Mouse (Mus musculus) liver, postnatal 0 days (tissue): Measurements from ENCODE around the gene Esyt2. TPM values are rescaled to one million over a fixed set of nuclear protein-coding genes. Genes with fewer than 3 reads are reported as not detected.
"Not testable (repeated sequence)": the region's sequence is repeated elsewhere in the genome, so short reads cannot be mapped to it uniquely, and the experiment has no call there.

Source experiments
- ATAC-seq: fragments of 200-750 bp; cut with Nextera tagmentation; 2 replicates; pipeline ENCODE4 v1.8.0; 2017; ENCODE audit warnings: mild to moderate bottlenecking, moderate library complexity
- DNase-seq: peaks from one replicate; pipeline ENCODE4 v3.0.0-alpha.2; 2016
- H3K27ac ChIP-seq: fragments of 300-500 bp; sonication (generic); 2 replicates; pipeline ENCODE4 v1.5.1; 2014; ENCODE audit warnings: antibody characterized with exemption, moderate library complexity, mild to moderate bottlenecking, low read depth
- H3K27me3 ChIP-seq: fragments of 300-500 bp; sonication (generic); 2 replicates; pipeline ENCODE4 v1.6.1; 2014; ENCODE audit warnings: low read length, control low read depth, mixed read lengths; ENCODE audit not compliant: insufficient read depth
- H3K36me3 ChIP-seq: fragments of 300-500 bp; sonication (generic); replicated peaks from 2 replicates; pipeline ENCODE4 v1.6.1; 2014; ENCODE audit warnings: mild to moderate bottlenecking, control low read depth, low read length, moderate library complexity, mixed read lengths; ENCODE audit not compliant: insufficient read depth
- H3K4me1 ChIP-seq: fragments of 300-500 bp; sonication (generic); 2 replicates; pipeline ENCODE4 v1.6.1; 2014; ENCODE audit warnings: antibody characterized with exemption, mild to moderate bottlenecking, control low read depth; ENCODE audit not compliant: insufficient read depth
- H3K4me2 ChIP-seq: fragments of 300-500 bp; sonication (generic); 2 replicates; pipeline ENCODE4 v1.6.1; 2014; ENCODE audit warnings: low read depth, mild to moderate bottlenecking, low read length, moderate library complexity, mixed read lengths
- H3K4me3 ChIP-seq: fragments of 300-500 bp; sonication (generic); 2 replicates; pipeline ENCODE4 v1.5.1; 2014; ENCODE audit warnings: low read depth, low read length
- H3K9ac ChIP-seq: fragments of 300-500 bp; sonication (generic); replicated peaks from 2 replicates; pipeline ENCODE4 v1.6.1; 2014; ENCODE audit warnings: mild to moderate bottlenecking, moderate library complexity
- H3K9me3 ChIP-seq: fragments of 300-500 bp; sonication (generic); 2 replicates; pipeline ENCODE4 v1.6.1; 2016; ENCODE audit warnings: mild to moderate bottlenecking, control low read depth, low read length, mixed read lengths
- CTCF ChIP-seq: sonication (generic); IDR thresholded peaks from 2 replicates; pipeline ENCODE4 v1.5.1; 2016; ENCODE audit warnings: antibody characterized with exemption, low read depth
- EP300 ChIP-seq: IDR thresholded peaks from 2 replicates; pipeline ENCODE4 v1.6.1; 2016; ENCODE audit warnings: antibody characterized with exemption, low read depth, mild to moderate bottlenecking
- WGBS: fragments of 180-500 bp; shearing (Covaris S2); extraction: QIAGEN DNeasy Blood & Tissue Kit; methylation state at CpG from one replicate; pipeline ENCODE4 v1.1.7; 2014; ENCODE audit not compliant: insufficient replicate concordance; 5-methylcytosine and 5-hydroxymethylcytosine counted together
- polyA plus RNA-seq: library from polyadenylated mRNA; unstranded; fragments of >200 nt; fragmentation: Nextera tagmentation; extraction: Ambion mirVana; gene quantifications from 2 replicates; pipeline ENCODE4 v1.2.1, GENCODE M21; 2015

The Esyt2 gene
- polyA plus RNA-seq, 1 experiment from 2014 or later = 5.7 TPM

DNA sequence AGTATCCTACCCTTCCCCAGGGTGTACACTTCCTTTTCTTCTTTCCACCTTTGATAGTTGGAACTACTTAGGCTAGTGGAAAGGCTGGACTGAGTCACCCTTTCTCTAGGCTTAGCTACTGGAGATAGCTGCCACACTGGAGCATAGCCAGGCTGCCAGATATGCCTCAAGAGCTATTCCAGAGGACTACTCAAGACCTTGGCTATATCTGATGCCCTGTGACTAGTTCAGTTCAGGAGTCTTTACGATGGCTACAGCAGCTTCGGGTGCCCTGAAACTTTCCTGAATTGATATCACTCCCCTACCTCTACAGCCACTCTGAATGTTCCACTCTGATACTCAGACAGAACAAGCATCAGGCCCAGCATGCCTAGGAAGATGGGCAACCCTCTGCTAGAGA lies 16.2 kb upstream of the Esyt2 start:
- ATAC-seq = no peak

DNA sequence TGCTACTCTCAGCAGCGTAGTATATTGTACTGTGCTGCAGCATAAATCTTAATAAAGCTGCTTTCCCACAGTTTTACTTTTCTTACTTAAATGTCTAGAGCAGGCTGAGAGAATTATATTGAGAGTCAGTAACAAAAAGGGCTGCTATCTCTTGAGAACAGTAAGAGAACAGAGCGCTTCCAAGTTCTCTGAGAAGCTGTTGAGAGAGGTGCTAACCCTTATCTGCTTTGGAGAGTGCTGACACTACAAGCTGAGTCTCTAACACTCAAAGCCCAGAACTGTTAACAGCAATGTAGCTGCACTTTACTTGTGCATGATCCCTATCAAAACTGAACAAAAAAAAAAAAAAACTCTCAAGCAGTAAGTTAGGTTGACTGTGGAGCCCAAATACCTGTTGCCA lies 15.7 kb upstream of the Esyt2 start:
- Histone ChIP-seq H3K27me3 (no peaks in the 10 kb centered on the region), H3K4me2 (no peak overlapping the region), H3K9ac (no peak overlapping the region), H3K4me1 (peaks cover 14% of the 10 kb centered on the region), H3K9me3 (no peaks in the 10 kb centered on the region), H3K4me3 (no peak overlapping the region), H3K27ac (0 out of 2 replicates have a peak overlapping the region, but pooled peaks have one; percentile 2), H3K36me3 (no peaks in the 10 kb centered on the region)
- ATAC-seq (no peak), DNase-seq (no peak)
- WGBS = 69% methylated on average over 2 of the region's 2 CpGs
- TF ChIP-seq CTCF (no peak), EP300 (no peak)

More for the DNA sequence above, 16.2 kb upstream of the Esyt2 start:
- WGBS = 61% methylated on average over 2 of the region's 2 CpGs
- Histone ChIP-seq H3K4me1 (peaks cover 14% of the 10 kb centered on the region), H3K27me3 (no peaks in the 10 kb centered on the region), H3K36me3 (no peaks in the 10 kb centered on the region), H3K4me3 (no peak overlapping the region), H3K9ac (no peak overlapping the region), H3K27ac (0 out of 2 replicates have a peak overlapping the region, but pooled peaks have one; percentile 2), H3K4me2 (no peak overlapping the region), H3K9me3 (no peaks in the 10 kb centered on the region)
- no peak for DNase-seq
- TF ChIP-seq CTCF (no peak), EP300 (no peak)

DNA sequence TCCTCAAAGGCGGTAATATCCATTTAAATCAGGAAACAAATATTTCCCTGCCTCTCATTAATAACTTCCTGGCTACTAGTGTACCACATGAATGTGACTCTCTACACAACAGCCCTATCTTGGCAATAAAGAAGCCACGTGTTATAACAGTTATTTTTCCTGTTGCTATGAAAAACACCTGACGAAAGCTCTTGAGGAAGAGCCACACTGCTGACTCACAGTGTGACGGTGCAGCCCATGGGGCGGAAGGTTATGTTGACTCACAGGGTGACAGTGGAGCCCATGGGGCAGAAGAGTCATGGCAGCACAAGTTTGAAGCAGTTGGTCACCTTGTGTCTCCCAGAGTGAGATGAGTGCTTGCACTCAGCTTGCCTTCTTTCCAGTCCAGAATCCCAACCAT lies 11.5 kb upstream of the Esyt2 start:
- H3K36me3 ChIP-seq = no peaks in the 10 kb centered on the region
- H3K9me3 ChIP-seq = no peaks in the 10 kb centered on the region
- no peak overlapping the region for H3K4me3 ChIP-seq
- H3K9ac ChIP-seq = no peak overlapping the region
- H3K27me3 ChIP-seq = no peaks in the 10 kb centered on the region
- WGBS = 35% methylated on average over 5 of the region's 5 CpGs
- peak; percentile 91 for ATAC-seq
- TF ChIP-seq CTCF = no peak
- no peak for TF ChIP-seq EP300
- peak overlapping the region; percentile 39; the same call in 1 of the 2 replicates for H3K27ac ChIP-seq
- peaks cover 6% of the 10 kb centered on the region; the same call in 1 of the 2 replicates for H3K4me1 ChIP-seq
- peak; percentile 51 for DNase-seq
- H3K4me2 ChIP-seq = no peak overlapping the region

DNA sequence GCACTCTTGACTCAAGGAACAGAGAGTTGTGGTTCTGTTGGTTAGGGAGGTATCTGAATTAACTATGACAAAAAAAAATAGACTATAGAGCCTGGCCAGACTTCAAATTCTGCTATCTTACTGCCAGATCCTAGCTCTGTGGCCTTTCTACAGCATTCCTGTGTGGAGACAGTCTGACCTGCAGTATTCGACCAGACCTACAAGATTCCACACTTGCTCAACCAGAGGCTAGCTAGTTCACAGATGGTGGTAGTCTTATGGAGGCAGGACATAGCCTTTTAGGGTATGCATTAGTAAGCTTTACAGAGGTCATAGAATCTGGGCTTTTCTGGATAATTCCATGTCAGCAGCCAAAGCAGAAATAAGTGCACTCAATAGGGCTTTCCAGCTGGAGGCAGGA lies 10.5 kb upstream of the Esyt2 start:
- Histone ChIP-seq H3K9me3 (no peaks in the 10 kb centered on the region), H3K9ac (no peak overlapping the region), H3K4me2 (no peak overlapping the region), H3K36me3 (no peaks in the 10 kb centered on the region), H3K4me3 (no peak overlapping the region), H3K4me1 (peaks cover 3% of the 10 kb centered on the region), H3K27ac (no peak overlapping the region), H3K27me3 (no peaks in the 10 kb centered on the region)
- 66% methylated on average over 1 of the region's 1 CpGs for WGBS
- ATAC-seq (no peak), DNase-seq (no peak)
- TF ChIP-seq EP300 (no peak), CTCF (no peak)

DNA sequence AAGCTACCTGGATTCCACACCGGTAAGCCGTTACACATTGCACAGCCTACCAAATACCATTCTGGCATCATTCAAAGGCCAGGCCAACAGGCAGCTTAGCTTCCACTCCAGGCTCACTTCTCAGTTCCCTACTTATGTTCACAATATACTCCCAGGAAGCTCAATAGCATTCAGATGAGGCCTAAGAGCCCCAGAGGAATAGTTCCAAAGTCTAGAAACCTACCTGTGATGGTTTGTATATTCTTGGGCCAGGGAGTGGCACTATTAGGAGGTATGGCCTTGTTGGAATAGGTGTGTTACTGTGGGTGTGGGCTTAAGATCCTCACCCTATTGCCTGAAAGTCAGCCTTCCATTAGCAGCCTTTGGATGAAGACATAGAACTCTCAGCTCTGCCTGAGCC lies 9.9 kb upstream of the Esyt2 start:
- no peaks in the 10 kb centered on the region for H3K36me3 ChIP-seq
- no peak overlapping the region for H3K27ac ChIP-seq
- no peak overlapping the region for H3K4me3 ChIP-seq
- no peak overlapping the region for H3K9ac ChIP-seq
- TF ChIP-seq CTCF (no peak), EP300 (no peak)
- ATAC-seq (no peak), DNase-seq (no peak)
- no peaks in the 10 kb centered on the region for H3K27me3 ChIP-seq
- H3K4me2 ChIP-seq = no peak overlapping the region
- H3K4me1 ChIP-seq = peaks cover 7% of the 10 kb centered on the region
- H3K9me3 ChIP-seq = no peaks in the 10 kb centered on the region
- 87% methylated on average over 2 of the region's 2 CpGs for WGBS

DNA sequence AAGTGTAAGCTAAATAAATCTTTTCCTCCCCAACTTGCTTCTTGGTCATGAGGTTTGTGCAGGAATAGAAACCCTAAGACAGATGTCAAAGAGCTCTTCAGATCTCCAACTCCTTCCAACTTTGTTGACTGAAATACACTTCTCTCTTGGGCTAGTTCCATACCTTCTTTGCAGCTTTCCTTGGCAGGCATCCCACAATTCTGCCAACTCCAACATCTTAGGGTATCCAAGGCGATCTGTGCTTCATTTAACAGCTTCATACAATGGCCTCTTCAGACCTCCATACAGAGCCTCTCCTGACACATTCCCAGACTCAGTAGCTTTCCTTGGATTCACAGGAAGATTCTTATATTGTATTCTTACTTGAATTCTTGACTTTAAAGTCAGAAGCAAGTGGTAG lies 7.3 kb upstream of the Esyt2 start:
- Histone ChIP-seq H3K9ac (no peak overlapping the region), H3K4me2 (no peak overlapping the region), H3K36me3 (no peaks in the 10 kb centered on the region), H3K9me3 (no peaks in the 10 kb centered on the region), H3K4me1 (peaks cover 9% of the 10 kb centered on the region), H3K4me3 (no peak overlapping the region), H3K27me3 (no peaks in the 10 kb centered on the region), H3K27ac (no peak overlapping the region)
- DNase-seq = no peak
- TF ChIP-seq EP300 = no peak
- TF ChIP-seq CTCF = no peak
- 81% methylated on average over 1 of the region's 1 CpGs for WGBS
- ATAC-seq = no peak

DNA sequence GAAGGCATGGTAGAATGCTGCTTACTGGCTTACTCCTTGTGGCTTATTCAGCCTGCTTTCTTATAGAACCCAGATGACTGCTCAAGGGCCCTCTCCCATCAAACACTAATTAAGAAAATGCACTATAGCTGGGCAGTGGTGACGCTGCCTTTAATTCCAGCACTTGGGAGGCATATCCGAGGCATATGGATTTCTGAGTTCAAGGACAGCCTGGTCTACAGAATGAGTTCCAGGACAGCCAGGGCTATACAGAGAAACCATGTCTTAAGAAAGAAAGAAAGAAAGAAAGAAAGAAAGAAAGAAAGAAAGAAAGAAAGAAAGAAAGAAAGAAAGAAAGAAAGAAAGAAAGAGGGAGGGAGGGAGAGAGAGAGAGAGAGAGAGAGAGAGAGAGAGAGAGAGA lies 5.9 kb upstream of the Esyt2 start, which contains the start of gene Gm11027:
Gene Gm11027 (plus strand): TSS at position 301 of the 400 bp plus-strand sequence.
- H3K4me2 ChIP-seq, H3K27me3 ChIP-seq, H3K9me3 ChIP-seq, ATAC-seq, DNase-seq, H3K4me3 ChIP-seq, H3K9ac ChIP-seq, H3K27ac ChIP-seq, H3K36me3 ChIP-seq: not testable (repeated sequence)
- 89% methylated on average over 2 of the region's 2 CpGs for WGBS
- peaks cover 16% of the 10 kb centered on the region for H3K4me1 ChIP-seq
